Mouse (Mus musculus): ENCODE data around the gene Gm7029. TPM values are rescaled to one million over a fixed set of nuclear protein-coding genes. Genes with fewer than 3 reads are reported as not detected.

Gene Gm7029
- total RNA-seq, 2 experiments from 2014 or later = not detected

GRCm38 (mm10) chr17:33913905-33914304 lies 40.3 kb downstream of the Gm7029 start:
- no peak for DNase-seq

- no peak for DNase-seq
Measured at GRCm38 (mm10) chr17:33914969-33915391, 41.3 kb downstream of the Gm7029 start.

GRCm38 (mm10) chr17:33915671-33916250 lies 42.1 kb downstream of the Gm7029 start, which contains the start of the genes Tapbp and Zbtb22:
TSS of gene Tapbp (plus strand) at chr17:33915899.
TSS of gene Zbtb22 (plus strand) at chr17:33915904.
- peak; percentile 97 for DNase-seq

GRCm38 (mm10) chr17:33916294-33916693 lies 42.7 kb downstream of the Gm7029 start:
- DNase-seq = no peak

DNA sequence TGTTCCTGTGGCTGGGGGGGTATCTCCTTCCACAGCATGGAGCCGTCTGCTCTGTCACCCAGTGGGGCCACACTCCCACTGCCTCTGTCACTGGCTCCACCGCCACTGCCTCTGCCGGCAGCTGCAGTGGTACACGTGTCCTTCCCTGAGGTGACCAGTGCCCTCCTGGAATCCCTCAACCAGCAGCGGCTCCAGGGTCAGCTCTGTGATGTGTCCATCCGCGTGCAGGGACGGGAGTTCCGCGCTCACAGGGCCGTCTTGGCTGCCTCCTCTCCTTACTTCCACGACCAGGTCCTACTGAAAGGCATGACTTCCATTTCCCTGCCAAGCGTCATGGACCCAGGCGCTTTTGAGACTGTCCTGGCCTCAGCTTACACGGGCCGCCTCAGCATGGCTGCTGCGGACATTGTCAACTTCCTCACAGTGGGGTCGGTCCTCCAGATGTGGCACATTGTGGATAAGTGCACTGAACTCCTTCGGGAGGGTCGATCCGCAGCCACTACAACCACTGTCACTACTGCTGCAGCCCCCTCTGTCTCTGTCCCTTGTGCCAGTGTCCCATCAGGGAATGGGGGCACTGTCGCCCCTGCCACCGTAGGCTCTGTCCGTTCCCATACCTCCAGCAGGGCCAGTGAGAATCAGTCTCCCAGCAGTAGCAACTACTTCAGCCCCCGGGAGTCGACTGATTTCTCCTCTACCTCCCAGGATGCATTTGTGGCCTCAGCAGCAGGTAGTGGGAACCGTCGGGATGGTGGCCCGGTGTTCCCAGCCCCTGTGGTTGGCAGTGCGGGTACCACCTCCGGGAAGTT lies 43.4 kb downstream of the Gm7029 start:
- no peak for DNase-seq

DNA sequence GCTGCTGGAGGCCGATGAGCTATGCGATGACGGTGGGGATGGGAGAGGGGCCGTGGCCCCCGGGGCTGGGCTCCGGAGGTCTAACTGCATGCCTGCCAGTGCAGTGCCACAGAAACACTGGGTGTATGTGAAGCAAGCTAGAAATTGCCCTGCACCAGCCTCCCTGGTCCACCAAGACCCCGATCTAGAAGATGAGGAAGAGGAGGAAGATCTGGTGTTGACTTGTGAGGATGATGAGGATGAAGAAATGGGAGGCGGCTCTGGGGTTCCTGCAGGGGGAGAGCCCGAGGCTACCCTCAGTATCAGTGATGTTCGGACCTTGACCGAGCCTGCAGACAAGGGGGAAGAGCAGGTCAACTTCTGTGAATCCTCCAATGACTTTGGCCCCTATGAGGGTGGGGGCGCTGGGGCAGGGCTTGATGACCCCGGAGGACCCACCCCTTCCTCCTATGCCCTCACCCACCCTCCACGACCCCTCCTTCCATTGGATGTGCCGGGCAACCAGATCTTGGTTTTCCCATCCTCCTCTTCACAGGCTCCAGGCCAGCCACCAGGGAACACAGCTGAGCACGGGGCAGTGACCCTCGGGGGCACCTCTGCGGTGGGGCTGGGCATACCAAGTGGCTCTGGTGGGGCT lies 44.1 kb downstream of the Gm7029 start:
- no peak for DNase-seq

- DNase-seq = no peak
Measured at GRCm38 (mm10) chr17:33918293-33919203, 44.9 kb downstream of the Gm7029 start.

DNA sequence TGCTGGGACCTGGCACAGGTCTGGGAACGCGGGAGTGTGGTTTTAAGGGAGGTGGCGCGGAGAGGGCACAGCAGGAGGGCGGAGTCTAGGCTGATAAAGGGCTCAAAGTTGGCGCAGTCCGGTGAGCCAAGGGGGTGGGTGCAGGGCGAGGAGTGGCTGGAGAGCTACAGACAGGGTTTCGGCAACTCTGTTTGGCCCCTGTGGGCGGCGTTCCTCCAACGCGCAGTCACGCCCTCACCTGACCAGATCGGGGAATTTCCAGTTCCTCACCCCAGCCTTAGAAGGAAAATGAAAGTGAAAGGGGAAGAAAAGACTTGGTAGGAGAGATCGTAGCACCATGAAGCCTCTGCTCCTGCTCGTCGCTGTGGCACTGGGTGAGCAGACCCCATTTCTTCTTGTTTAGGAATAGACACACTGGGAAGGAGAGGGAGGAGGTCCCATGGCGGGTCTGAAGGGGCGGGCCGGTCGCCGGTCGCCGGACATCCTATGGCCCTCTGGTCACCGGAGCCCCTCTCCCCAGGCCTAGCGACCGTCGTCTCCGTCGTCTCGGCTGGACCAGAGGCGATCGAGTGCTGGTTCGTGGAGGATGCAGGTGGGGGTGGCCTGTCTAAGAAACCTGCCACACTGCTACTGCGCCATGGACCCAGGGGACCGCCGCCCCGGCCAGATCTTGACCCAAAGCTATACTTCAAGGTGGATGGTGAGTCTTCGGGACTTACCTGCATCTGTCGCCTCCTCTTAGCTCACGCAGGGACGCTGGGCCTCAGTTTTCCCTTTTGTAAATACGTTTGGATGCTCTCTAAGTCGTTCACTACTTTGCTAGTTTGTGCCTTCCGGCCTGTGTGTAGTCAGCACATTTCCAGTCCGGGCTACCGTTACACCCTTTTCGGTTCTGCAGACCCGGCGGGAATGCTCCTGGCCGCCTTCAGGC lies 46.0 kb downstream of the Gm7029 start:
- DNase-seq = peak; percentile 81

DNA sequence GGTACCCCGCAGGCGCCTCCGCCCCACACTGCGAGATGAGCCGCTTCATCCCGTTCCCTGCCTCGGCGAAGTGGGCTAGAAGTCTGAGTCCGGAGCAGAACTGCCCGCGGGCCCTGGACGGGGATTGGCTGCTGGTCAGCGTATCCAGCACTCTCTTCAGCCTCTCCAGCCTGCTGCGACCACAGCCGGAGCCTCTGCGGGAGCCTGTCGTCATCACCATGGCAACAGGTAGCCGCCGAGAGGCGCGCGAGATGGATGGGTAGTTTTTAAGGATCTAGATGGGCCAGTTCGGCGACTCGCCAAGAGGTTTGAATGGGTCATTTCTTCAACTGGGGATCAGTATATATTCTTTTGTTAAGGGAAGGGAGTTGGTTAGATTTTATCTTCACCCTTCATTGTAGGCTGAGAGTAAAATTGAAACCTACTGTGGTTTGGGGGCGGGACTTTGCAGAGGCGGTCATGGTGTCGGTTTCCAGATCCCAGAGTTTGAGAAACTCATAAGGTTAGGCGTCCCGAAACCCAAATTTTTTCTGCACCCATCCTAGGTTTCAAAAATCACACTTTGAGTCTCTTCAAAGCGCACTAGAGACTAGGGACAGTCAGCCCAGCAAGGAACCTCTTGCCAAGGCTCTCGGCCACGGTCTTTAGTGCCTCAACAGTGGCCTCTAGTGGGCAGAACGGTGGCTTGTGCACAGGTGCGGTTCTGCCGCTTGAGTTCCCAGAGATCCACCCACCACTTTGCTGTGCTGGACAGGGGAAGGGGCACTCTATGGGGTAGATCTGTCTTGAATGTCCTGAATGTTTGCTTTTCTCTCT lies 46.9 kb downstream of the Gm7029 start:
- peak; percentile 67 for DNase-seq

GRCm38 (mm10) chr17:33921361-33921760 lies 47.7 kb downstream of the Gm7029 start:
- no peak for DNase-seq

Small RNAs within 50 kb of the gene (microRNA-seq; reads per million reads assigned to microRNA genes)
- 0 reads per million in 2 experiments for gene Gm27740 (ENCODE audit: borderline replicate concordance in 2 of 2)

Other genes starting within 250 kb of the Gm7029 start
- gene Zfp414, start 244.7 kb upstream of the Gm7029 start, total RNA-seq (2021) = 1 to 10 TPM; 6.0 to 6.6 TPM
- not detected for gene Pram1, start 235.8 kb upstream of the Gm7029 start, total RNA-seq (2021)
- 10 to 100 TPM; 62.7 to 70.9 TPM for gene Hnrnpm, start 187.0 kb upstream of the Gm7029 start, total RNA-seq (2021)
- gene March2, start 155.2 kb upstream of the Gm7029 start, total RNA-seq (2021) = 10 to 100 TPM; 89.8 to 90.4 TPM
- 100 to 1,000 TPM; 125 to 136 TPM for gene Rab11b, start 113.3 kb upstream of the Gm7029 start, total RNA-seq (2021)
- gene Angptl4, start 92.0 kb upstream of the Gm7029 start, total RNA-seq (2021) = 10 to 100 TPM in 1 of 2 experiments, 1 to 10 TPM in 1; 8.1 to 13.3 TPM
- 10 to 100 TPM; 18.5 to 20.7 TPM for gene Kank3, start 63.3 kb upstream of the Gm7029 start, total RNA-seq (2021)
- 100 to 1,000 TPM; 538 to 612 TPM for gene Rps28, start 49.3 kb upstream of the Gm7029 start, total RNA-seq (2021)
- gene Ndufa7, start 49.3 kb upstream of the Gm7029 start, total RNA-seq (2021) = 100 to 1,000 TPM; 326 to 339 TPM
- 10 to 100 TPM; 15.6 to 20.7 TPM for gene Cd320, start 30.7 kb upstream of the Gm7029 start, total RNA-seq (2021)
- 1 to 10 TPM in 1 of 2 experiments, under 1 TPM in 1; 0.95 to 1.0 TPM for gene Kifc1, start 16.8 kb downstream of the Gm7029 start, total RNA-seq (2021)
- gene Platr17, start 31.3 kb downstream of the Gm7029 start, total RNA-seq (2021) = not detected
- gene Daxx, start 35.6 kb downstream of the Gm7029 start, total RNA-seq (2021) = 10 to 100 TPM; 10.2 to 11.7 TPM
- gene Tapbp, start 42.1 kb downstream of the Gm7029 start, total RNA-seq (2021) = 10 to 100 TPM; 31.2 to 41.2 TPM
- gene Zbtb22, start 42.1 kb downstream of the Gm7029 start, total RNA-seq (2021) = 10 to 100 TPM; 11.1 to 11.3 TPM
- 10 to 100 TPM; 27.3 to 28.5 TPM for gene Rgl2, start 55.7 kb downstream of the Gm7029 start, total RNA-seq (2021)
- 10 to 100 TPM; 52.3 to 55.8 TPM for gene Pfdn6, start 66.5 kb downstream of the Gm7029 start, total RNA-seq (2021)
- 10 to 100 TPM in 1 of 2 experiments, 1 to 10 TPM in 1; 9.7 to 11.6 TPM for gene Wdr46, start 66.8 kb downstream of the Gm7029 start, total RNA-seq (2021)
- 1 to 10 TPM; 1.8 to 1.9 TPM for gene B3galt4, start 77.7 kb downstream of the Gm7029 start, total RNA-seq (2021)
- gene Vps52, start 82.0 kb downstream of the Gm7029 start, total RNA-seq (2021) = 10 to 100 TPM; 27.2 to 28.8 TPM
- gene Rps18, start 82.2 kb downstream of the Gm7029 start, total RNA-seq (2021) = 100 to 1,000 TPM; 330 to 347 TPM
- gene H2-K1, start 126.5 kb downstream of the Gm7029 start, total RNA-seq (2021) = 10 to 100 TPM; 22.8 to 48.2 TPM
- gene Ring1, start 150.8 kb downstream of the Gm7029 start, total RNA-seq (2021) = 10 to 100 TPM; 10.1 to 12.3 TPM
- 10 to 100 TPM; 52.7 to 59.9 TPM for gene H2-Ke6, start 154.2 kb downstream of the Gm7029 start, total RNA-seq (2021)
- 10 to 100 TPM; 41.5 to 45.7 TPM for gene Slc39a7, start 157.8 kb downstream of the Gm7029 start, total RNA-seq (2021)
- gene Rxrb, start 158.0 kb downstream of the Gm7029 start, total RNA-seq (2021) = 10 to 100 TPM; 34.9 to 36.3 TPM
- 10 to 100 TPM in 1 of 2 experiments, 1 to 10 TPM in 1; 6.5 to 16.7 TPM for gene Col11a2, start 165.6 kb downstream of the Gm7029 start, total RNA-seq (2021)
- not detected for gene H2-Oa, start 218.5 kb downstream of the Gm7029 start, total RNA-seq (2021)
- gene H2-DMa, start 245.7 kb downstream of the Gm7029 start, total RNA-seq (2021) = 1 to 10 TPM; 2.8 to 3.1 TPM
- gene Brd2, start 248.8 kb downstream of the Gm7029 start, total RNA-seq (2021) = 10 to 100 TPM; 66.7 to 69.1 TPM

All from gastrocnemius, postnatal 25 days (tissue).